Mouse (Mus musculus) embryonic fibroblast, embryonic 13.5 days (primary cell): ENCODE data around the gene Metrnl. TPM values are rescaled to one million over a fixed set of nuclear protein-coding genes. Genes with fewer than 3 reads are reported as not detected.

Experiments
- H3K27ac ChIP-seq: 2 replicates; pipeline ENCODE4 v1.5.1; 2012; ENCODE audit warnings: low read length, control low read depth, inconsistent platforms; ENCODE audit not compliant: insufficient read depth
- H3K4me1 ChIP-seq: 2 replicates; pipeline ENCODE4 v1.6.1; 2011; ENCODE audit warnings: low read length; ENCODE audit not compliant: control insufficient read depth, insufficient read depth
- H3K4me3 ChIP-seq: 2 replicates; pipeline ENCODE4 v1.5.1; 2011; ENCODE audit warnings: mild to moderate bottlenecking, control low read depth, low read length; ENCODE audit not compliant: insufficient read depth
- CTCF ChIP-seq: IDR thresholded peaks from 2 replicates; pipeline ENCODE4 v1.5.1; 2011; ENCODE audit warnings: mild to moderate bottlenecking, control low read depth, low read length, moderate library complexity, borderline replicate concordance; ENCODE audit not compliant: insufficient read depth
- POLR2A ChIP-seq: IDR thresholded peaks from 2 replicates; pipeline ENCODE4 v1.6.1; 2011; ENCODE audit warnings: low read depth, mild to moderate bottlenecking, control low read depth, low read length, moderate library complexity
- polyA plus RNA-seq: library from polyadenylated mRNA; stranded (reverse); fragments of >200 nt; gene quantifications from 2 replicates; pipeline ENCODE4 v1.2.4, GENCODE M21; 2011; ENCODE audit warnings: low read depth; ENCODE audit not compliant: missing spikeins, insufficient read length

Gene Metrnl
- polyA plus RNA-seq, 1 experiment, result 26.3 TPM

GRCm38 (mm10) chr11:121685491-121686001 is 15.8 kb upstream of the Metrnl start:
- TF ChIP-seq POLR2A (no peak), CTCF (no peak)
- Histone ChIP-seq H3K4me3 (no peak overlapping the region), H3K4me1 (peaks cover 3% of the 10 kb centered on the region), H3K27ac (peak overlapping the region; percentile 39)

GRCm38 (mm10) chr11:121686091-121686490 is 15.3 kb upstream of the Metrnl start:
- H3K4me3 ChIP-seq, result no peak overlapping the region
- H3K27ac ChIP-seq, result peak overlapping the region; percentile 39
- peaks cover 3% of the 10 kb centered on the region for H3K4me1 ChIP-seq
- no peak for TF ChIP-seq POLR2A
- TF ChIP-seq CTCF, result no peak

GRCm38 (mm10) chr11:121686674-121687073 is 14.7 kb upstream of the Metrnl start:
- TF ChIP-seq CTCF (no peak), POLR2A (no peak)
- Histone ChIP-seq H3K27ac (peak overlapping the region; percentile 39), H3K4me1 (peaks cover 3% of the 10 kb centered on the region), H3K4me3 (no peak overlapping the region)

- TF ChIP-seq CTCF, result no peak
- TF ChIP-seq POLR2A, result no peak
- Histone ChIP-seq H3K4me3 (no peak overlapping the region), H3K4me1 (peaks cover 3% of the 10 kb centered on the region), H3K27ac (no peak overlapping the region)
These were observed 13.3 kb upstream of the Metrnl start for GRCm38 (mm10) chr11:121688024-121688423.

DNA sequence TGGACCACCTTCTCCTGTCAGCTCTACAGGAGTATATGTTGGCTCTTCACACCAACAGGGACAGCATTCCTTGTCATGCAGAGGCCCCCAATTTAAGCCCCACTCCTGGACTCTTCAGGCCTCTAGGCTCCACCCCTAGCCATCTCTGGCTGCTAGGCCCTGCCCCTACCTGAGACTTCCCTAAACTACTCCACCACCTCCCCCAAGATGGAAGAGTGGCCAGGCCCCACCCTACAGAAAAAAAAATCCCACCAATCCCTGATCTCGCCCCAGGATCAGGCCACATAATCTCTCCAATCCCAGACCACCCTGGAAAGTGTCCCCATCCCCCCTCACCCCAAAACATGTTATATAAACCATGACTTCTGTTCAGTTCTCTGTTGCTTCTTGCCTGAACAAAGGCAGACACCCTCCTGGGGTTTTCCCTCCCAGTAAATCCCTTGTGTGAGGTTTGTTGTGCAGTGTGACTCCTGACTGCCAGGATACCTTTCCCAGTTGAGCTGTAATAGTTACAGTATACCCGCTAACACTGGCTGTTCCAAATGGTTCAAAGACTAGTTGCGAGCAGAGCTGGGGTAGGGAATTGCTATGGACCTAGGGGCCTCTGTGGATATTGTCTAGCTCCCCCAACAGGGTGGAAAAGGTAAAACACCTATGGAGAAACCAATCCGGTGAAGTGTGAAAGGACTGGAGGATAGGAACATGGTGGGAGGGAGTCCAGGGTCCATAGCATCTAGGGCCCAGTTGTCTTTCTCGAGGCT is 5.9 kb upstream of the Metrnl start:
- H3K27ac ChIP-seq, result no peak overlapping the region
- TF ChIP-seq CTCF, result no peak
- no peak for TF ChIP-seq POLR2A

DNA sequence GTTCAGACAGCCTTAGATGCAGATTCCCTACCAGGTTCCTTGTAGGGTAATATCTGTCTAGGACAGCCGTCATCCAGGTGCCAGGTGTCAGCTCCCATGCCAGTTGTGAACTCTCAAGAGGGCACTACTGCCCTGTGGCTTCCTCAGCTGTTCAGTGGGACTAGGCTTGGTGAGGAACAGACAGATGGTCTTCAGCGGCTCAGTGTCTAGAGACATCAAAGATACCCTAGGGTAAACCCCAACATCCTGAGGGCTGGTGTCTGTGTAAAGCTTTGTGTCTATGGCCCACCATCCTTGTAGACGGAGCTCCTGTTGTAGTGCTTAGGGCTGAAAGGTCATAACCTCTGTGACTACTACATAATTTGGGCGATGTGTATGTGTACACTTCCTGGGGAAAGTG is 4.1 kb upstream of the Metrnl start:
- no peak overlapping the region for H3K4me3 ChIP-seq
- peak overlapping the region; percentile 47; the same call in 1 of the 2 replicates for H3K27ac ChIP-seq
- TF ChIP-seq POLR2A, result no peak
- TF ChIP-seq CTCF, result no peak
- H3K4me1 ChIP-seq, result peaks cover 7% of the 10 kb centered on the region; the same call in 1 of the 2 replicates

More for the DNA sequence above, 5.9 kb upstream of the Metrnl start:
- Histone ChIP-seq H3K4me1 (peaks cover 7% of the 10 kb centered on the region; the same call in 1 of the 2 replicates), H3K4me3 (no peak overlapping the region)

GRCm38 (mm10) chr11:121698381-121698955 is 2.9 kb upstream of the Metrnl start:
- TF ChIP-seq CTCF (no peak), POLR2A (no peak)
- Histone ChIP-seq H3K4me3 (no peak overlapping the region), H3K4me1 (peaks cover 7% of the 10 kb centered on the region; the same call in 1 of the 2 replicates), H3K27ac (no peak overlapping the region)

- peak overlapping the region; percentile 68 for H3K27ac ChIP-seq
These were observed 959 bp downstream of the Metrnl start for GRCm38 (mm10) chr11:121702111-121702894.

GRCm38 (mm10) chr11:121702895-121703618 is 1.7 kb downstream of the Metrnl start:
- Histone ChIP-seq H3K27ac (peak overlapping the region; percentile 68), H3K4me1 (peaks cover 19% of the 10 kb centered on the region), H3K4me3 (peak overlapping the region; percentile 90)
- TF ChIP-seq CTCF (no peak), POLR2A (no peak)

More at GRCm38 (mm10) chr11:121702111-121702894, 959 bp downstream of the Metrnl start:
- peak; percentile 97 for TF ChIP-seq POLR2A
- no peak for TF ChIP-seq CTCF
- Histone ChIP-seq H3K4me1 (peaks cover 22% of the 10 kb centered on the region), H3K4me3 (peak overlapping the region; percentile 90)
